Mouse (Mus musculus): Measurements from ENCODE around the gene Igfbp2.

The Igfbp2 gene

GRCm38 (mm10) chr1:72815184-72815583, 9.1 kb upstream of the Igfbp2 start:
- DNase-seq (ENCODE audit: low read depth) = no peak

DNA sequence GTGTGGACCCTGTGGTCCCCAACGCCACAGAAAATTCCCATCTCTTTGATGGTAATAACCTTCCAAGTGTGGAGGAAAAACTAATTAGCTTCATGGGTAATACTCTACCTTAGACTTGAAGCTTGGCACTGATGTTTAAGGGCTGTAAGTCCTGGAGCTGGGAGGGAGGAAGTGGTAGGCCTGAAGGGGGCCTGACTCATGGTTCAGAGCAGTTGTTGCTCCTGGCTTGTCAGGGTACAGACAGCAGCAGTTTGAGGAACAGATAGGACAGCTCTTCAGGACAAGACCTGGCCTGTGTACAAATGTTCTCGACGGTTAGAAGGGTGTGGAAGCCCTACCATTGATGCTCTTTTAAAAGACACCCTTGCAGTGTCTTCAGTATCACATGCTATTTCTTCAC, 8.7 kb upstream of the Igfbp2 start:
- no peak for DNase-seq (ENCODE audit: low read depth)

DNA sequence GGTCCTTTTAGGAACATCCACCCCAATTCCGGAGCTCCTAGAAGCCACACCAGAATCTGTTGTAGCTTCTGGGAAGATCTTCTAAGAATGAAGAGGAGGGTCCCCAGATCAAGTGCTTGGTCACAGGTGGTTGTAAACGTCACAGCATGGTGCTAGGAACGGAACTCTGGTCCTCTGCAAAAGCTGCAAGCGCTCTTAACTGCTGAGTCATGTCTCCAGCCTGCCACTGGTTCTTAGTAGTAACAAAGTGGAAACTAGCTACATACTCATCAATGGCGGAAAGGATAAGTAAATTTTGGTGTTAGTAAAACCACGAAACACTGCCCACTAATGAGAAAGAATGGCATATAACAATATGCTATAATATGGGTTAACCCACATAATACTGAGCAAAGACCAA, 4.3 kb upstream of the Igfbp2 start:
- DNase-seq (ENCODE audit: low read depth) = no peak

DNA sequence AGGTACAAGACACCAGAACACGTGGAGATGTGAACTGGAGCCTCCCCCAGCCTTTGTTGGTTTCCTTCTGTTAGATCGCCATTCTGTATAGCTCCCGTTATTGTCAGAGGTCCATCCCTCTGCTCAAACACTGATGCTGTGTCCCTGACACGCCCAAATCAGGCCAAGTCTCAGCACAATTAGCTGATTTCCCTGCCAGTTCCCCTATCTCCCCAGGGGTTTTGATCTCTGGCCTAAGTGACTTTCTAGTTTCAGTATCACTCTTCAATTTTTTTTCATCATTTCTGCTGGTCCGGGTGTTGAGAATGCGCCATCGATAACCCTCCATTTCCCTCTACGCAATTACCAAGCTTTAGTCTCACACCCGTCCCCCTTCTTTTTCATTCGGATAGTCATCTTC, 1.4 kb upstream of the Igfbp2 start:
- DNase-seq (ENCODE audit: low read depth) = no peak

DNA sequence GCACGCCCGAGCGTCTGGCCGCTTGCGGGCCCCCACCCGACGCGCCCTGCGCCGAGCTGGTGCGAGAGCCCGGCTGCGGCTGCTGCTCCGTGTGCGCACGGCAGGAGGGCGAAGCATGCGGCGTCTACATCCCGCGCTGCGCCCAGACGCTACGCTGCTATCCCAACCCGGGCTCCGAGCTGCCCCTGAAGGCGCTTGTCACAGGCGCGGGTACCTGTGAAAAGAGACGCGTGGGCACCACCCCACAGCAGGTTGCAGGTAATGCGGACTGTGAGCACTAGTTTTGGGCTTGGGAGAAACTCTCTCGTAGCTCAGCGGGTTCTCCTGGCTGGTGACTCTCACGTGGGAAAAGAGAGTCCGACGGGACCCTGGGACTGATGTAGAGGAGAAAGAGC, 401 bp downstream of the Igfbp2 start:
- no peak for DNase-seq (ENCODE audit: low read depth)

- no peak for DNase-seq (ENCODE audit: low read depth)
Observed at GRCm38 (mm10) chr1:72825286-72825685, 983 bp downstream of the Igfbp2 start.

DNA sequence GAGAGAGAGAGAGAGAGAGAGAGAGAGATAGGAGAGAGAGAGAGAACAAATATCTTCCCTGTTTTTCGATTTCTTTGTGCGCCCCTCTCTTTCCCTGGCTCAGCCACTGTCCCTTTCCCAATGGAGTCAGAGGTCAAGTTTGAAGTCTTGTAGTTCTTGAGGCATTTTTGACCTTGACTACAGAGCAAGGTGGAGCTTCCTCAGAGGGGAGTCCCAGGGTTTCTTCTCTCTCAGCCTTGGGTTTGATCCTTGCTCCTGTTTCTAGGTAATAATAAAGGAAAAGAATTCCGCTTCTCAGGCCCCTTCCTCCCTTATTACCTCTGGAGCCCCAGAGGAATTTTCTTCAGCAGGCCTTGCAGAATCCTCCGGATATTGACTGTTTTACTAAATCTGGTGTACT, 1.6 kb downstream of the Igfbp2 start:
- DNase-seq (ENCODE audit: low read depth) = no peak

- no peak for DNase-seq (ENCODE audit: low read depth)
Observed at GRCm38 (mm10) chr1:72826446-72826845, 2.1 kb downstream of the Igfbp2 start.

DNA sequence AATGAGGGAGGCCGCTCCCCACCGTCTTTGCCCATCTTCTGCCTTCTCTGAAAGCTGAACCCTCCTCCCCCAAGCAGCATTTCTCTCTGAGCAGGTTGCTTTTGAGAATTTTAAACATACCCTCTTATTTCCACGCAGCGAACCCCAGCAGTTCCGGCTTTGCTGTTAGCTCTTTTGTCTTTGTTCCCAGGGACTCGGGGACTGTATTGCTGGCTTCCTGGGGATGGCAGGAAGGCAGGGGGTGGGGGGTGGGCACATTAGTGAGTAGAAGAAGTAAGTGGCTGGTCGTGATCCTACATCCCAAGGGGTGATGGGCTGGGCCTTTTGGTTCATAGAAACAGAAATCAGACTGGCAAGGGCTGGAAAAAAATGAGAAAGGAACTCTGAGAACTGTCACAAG, 2.6 kb downstream of the Igfbp2 start:
- DNase-seq (ENCODE audit: low read depth) = no peak

- no peak for DNase-seq (ENCODE audit: low read depth)
Observed at GRCm38 (mm10) chr1:72827411-72828315, 3.4 kb downstream of the Igfbp2 start.

GRCm38 (mm10) chr1:72828843-72829242, 4.5 kb downstream of the Igfbp2 start:
- DNase-seq (ENCODE audit: low read depth) = no peak

DNA sequence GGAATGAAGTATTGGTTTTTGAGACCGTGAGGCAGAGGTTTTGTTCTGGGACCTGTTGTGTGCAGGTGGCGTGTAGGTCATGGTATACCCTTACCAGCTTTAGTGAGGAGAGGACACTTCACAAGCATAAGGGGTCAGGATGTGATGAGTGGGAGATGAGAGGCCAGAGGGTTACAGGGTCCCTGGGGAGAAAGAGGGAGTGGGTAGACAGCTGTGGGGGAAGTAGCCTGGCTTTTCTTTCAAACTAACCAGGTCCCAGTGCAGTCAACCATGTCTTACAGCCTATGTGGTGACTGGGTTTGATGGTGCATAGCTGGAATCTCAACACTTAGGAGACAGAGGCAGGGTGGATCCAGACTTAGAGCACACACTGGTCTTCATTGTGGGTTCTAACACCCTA, 6.2 kb downstream of the Igfbp2 start:
- DNase-seq (ENCODE audit: low read depth) = no peak

GRCm38 (mm10) chr1:72832715-72833153, 8.4 kb downstream of the Igfbp2 start:
- DNase-seq (ENCODE audit: low read depth) = no peak

GRCm38 (mm10) chr1:72833563-72833962, 9.3 kb downstream of the Igfbp2 start:
- DNase-seq (ENCODE audit: low read depth) = no peak

DNA sequence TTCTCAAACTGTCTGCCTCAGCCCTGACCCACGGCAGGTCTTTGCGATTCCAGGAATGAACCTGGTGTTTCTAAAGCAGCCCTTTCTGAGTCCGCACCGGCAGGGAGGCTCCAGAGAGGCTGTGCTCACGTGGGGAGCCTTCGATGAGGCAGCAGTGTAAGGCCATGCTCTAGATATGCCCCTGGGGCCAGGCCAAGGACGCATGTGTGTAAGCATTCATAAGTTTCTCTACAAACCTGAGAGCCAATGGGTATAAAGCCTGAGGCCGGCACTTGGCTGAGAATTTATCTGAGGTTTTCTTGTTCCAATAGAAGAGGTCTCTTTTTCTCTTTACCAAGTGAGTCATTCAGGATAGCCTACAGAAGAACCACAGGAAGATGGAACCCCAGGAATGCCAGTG, 15.1 kb downstream of the Igfbp2 start:
- peak; percentile 9 for DNase-seq (ENCODE audit: low read depth)

DNA sequence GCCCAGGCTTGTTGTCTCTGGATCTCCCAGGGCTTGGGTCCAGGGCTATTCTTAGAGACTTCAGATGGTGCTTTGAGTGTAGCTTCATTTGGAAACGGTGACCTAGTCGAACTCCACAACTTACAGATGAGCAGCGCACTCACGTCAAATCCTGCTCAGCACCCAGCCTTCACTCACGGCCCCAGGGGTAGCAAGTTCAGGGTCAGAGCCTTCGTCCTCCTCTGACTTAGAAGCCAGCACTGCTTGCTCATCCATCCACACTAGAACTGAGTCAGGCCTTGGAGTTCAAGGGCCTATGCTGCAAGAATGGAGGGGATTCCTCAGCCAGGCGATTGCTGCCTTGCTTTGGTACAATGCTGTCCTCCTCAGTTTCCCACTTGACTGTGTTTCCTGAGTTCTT, 15.5 kb downstream of the Igfbp2 start:
- DNase-seq (ENCODE audit: low read depth) = no peak

DNA sequence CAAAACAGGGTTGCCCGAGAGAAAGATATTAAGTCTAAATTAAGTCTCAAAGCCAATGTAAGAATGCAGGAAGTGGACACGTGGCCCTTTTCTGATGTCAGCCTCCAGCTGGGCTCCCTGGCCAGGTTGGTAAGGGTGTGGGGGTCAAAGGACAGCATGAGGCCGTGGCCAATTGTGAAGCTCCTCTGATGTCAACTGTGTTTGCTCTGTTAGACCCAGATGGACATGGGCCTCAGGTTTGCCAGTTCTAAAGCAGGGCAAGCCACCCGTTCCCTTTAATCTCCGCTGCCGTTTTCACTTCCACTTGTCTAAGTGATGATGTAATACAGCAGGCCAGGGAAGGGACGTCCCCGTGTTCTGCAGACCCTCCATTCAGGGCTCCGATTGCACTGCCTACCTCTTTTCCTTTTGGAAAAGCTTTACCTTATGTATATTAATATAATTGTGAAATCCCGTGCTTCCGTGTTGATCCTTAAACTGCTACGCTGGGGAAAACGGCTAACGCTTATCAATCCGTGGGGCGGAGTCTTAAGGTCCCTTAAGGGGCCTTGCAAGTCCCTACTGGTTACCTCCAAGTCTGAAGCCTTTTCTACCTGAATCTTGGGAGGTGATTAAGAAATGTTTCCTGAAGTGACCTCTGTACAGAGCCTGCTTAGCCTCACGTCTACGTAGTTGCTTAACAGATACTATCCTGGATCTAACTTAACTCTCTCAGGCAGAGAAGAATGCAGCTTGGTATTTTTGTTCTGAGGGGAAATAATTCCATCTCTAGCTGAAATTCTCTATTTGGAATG, 18.6 kb downstream of the Igfbp2 start:
- no peak for DNase-seq (ENCODE audit: low read depth)

- no peak for DNase-seq (ENCODE audit: low read depth)
Observed at GRCm38 (mm10) chr1:72844675-72845074, 20.4 kb downstream of the Igfbp2 start.

- no peak for DNase-seq (ENCODE audit: low read depth)
Observed at GRCm38 (mm10) chr1:72847849-72848380, 23.6 kb downstream of the Igfbp2 start.

DNA sequence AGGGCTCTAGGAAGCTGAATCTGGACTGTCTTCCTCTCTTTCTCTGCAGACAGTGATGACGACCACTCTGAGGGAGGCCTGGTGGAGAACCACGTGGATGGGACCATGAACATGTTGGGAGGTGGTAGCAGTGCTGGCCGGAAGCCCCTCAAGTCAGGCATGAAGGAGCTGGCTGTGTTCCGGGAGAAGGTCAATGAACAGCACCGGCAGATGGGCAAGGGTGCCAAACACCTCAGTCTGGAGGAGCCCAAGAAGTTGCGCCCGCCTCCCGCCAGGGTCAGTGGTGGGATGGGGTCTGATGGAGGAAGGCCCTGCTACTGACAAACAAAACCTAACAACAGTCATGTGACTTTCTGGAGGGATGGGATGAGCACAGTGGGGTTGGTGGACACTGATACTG, 24.7 kb downstream of the Igfbp2 start:
- no peak for DNase-seq (ENCODE audit: low read depth)

- DNase-seq (ENCODE audit: low read depth) = no peak
Observed at GRCm38 (mm10) chr1:72853759-72854158, 29.5 kb downstream of the Igfbp2 start.

DNA sequence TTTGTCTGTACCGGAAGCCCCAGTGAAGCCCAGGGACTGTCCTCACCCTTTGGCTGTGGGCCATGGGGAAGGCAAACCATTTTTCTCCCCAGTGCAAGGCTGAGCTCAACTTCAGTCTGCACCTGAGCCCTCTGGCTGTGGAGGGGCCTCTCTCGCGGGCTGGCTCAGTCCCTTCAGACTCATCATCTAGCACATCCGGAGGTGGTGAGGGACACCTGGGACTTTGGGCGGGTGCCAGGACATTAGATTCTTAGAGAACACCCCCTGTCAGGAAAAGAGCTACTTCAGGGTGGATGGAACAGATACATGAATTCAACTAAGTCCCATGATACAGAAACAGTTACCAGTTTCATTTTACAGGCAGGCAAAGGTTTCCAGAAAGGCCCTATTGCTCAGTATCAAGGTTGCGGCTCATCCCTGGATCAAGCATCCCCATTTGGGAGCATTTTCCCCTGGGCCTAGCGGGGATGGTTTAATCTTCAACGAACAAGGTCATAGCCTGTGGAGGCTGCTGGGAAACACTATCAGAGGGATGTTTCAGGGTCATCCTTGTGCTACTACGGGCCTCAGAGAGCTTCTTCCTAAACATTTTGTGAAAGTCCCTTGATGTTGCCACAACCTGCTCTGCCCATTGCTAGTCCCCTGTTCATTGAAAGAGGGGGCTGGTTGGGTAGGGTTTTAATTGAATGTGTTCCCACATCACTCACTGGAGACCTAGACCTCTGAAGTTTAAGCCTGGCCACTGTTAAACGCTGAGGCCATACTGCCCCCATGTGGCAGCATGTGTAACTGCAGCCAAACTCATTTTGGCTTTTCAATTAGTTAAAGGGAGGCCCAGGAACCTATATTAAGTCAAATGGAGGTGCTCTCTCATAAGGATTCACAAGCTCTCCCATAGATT, 30.3 kb downstream of the Igfbp2 start:
- peak; percentile 80 for DNase-seq (ENCODE audit: low read depth)

Data from NIH3T3 (cell line).